Mouse (Mus musculus): ENCODE measurements around the gene Pak6. TPM values are rescaled to one million over a fixed set of nuclear protein-coding genes. Genes with fewer than 3 reads are reported as not detected.

Pak6 gene
- total RNA-seq, 2 experiments from 2014 or later: 92.1 to 103 TPM

GRCm38 (mm10) chr2:118663804-118664766 is 982 bp downstream of the Pak6 start:
- DNase-seq (ENCODE audit: low spot score in 2 of 2): peak in 1 of 2 experiments; percentile 56
- intact Hi-C loops (cut with DNase I): no loop called here

- no peak for DNase-seq (ENCODE audit: low spot score in 2 of 2)
- intact Hi-C loops (cut with DNase I): no loop called here
Observed at GRCm38 (mm10) chr2:118664975-118665516, 1.9 kb downstream of the Pak6 start.

GRCm38 (mm10) chr2:118665616-118666015 is 2.5 kb downstream of the Pak6 start:
- no peak for DNase-seq (ENCODE audit: low spot score in 2 of 2)
- intact Hi-C loops (cut with DNase I): no loop called here

DNA sequence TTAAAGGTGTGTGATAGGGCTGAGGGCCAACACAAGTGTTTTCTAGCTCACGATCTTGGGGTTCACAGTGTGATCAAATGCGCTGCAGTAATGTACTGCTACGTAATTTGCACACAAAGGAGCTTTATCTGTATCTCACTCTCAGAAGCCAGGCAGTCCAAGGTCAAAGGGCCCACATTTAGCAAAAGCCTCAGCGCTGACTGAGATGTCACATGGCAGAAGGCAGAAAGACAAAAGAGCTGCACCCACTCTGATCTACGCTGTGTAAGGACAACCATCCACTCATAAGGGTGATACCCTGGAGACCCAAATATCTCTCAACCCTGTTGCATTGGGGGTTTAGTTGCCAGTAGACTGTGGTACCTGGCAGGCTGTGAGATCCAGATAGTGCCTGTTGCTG is 4.1 kb downstream of the Pak6 start:
- no peak for DNase-seq (ENCODE audit: low spot score in 2 of 2)
- intact Hi-C loops (cut with DNase I): no loop called here

DNA sequence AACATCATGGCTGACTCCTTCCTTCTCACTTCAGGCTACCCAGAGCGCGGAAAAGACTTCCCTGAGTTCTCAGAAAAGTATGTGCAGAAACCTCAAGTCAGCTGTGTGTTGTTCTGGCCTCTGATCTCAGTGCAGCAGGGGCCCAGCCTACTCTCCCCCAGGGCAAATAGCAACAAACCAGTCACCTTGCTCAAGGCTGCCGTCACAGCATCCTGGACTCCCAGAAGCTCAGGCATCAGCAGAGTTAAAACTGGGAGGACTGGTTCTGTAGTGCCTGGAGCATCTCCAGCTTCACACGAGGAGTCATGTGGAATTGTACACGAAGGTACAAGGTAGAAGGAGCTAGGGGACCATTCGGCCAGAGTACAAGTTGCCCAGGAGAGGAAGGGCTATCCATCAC is 6.1 kb downstream of the Pak6 start:
- DNase-seq (ENCODE audit: low spot score in 2 of 2): no peak
- intact Hi-C loops (cut with DNase I): no loop called here

- no peak for DNase-seq (ENCODE audit: low spot score in 2 of 2)
- intact Hi-C loops (cut with DNase I): no loop called here
Observed at GRCm38 (mm10) chr2:118669785-118670184, 6.7 kb downstream of the Pak6 start.

DNA sequence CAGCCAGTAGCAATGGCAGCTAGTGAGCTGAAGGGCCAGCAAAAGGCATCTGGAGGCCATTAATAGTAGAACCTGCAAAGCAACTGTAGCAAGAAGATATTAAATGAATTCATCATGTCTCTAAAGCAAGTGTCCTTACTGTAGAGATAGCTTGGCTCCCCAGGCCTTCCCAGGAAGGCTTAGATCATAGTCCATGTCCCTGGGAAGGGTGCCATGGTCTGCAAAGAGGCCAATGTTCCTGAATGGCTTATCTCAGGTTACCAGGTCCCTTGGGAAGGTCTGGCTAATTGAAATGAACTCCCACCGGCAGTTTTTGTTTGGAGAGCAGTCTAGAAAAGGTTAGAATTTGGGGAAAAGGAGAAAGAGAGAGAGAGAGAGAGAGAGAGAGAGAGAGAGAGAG is 8.6 kb downstream of the Pak6 start:
- intact Hi-C loops (cut with DNase I): no loop called here
- DNase-seq (ENCODE audit: low spot score in 2 of 2): no peak

DNA sequence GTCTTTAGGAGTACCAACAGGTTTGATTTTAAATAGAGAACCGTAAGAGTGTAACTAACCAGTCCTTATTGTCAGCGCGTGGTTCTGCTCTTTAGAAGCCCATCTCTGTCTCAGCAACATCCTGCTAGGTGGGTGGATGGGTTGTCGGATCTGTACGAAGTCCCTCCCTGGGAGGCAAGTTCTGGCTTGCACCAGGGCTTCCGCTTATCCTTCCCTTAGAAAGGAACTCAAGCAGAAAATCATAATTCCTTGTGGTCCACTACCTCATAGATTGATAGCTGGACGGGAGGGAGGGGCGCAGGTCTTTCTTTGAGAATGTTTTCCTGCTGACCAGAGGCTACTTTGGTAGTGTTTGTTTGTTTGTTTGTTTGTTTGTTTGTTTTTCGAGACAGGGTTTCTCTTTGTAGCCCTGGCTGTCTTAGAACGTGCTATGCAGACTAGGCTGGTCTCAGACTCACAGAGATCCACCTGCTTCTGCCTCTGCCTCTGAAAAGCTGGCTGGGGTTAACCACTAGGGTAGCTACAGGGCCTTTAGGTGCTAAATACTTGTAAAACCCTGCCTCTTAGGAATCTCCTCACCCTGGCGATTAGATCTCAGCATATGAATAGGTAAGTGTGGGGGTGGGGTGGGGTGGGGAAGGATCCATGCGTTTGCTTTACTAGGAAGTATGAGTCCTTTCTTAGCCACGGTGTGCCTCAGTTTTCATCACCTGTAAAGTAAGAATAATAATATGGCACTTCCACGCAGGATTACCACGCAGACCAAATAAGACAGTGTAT is 10.8 kb downstream of the Pak6 start:
- intact Hi-C loops (cut with DNase I): no loop called here
- DNase-seq (ENCODE audit: low spot score in 2 of 2): no peak

- no peak for DNase-seq (ENCODE audit: low spot score in 2 of 2)
- intact Hi-C loops (cut with DNase I): no loop called here
Observed at GRCm38 (mm10) chr2:118674500-118674899, 11.4 kb downstream of the Pak6 start.

- no peak for DNase-seq (ENCODE audit: low spot score in 2 of 2)
- intact Hi-C loops (cut with DNase I): no loop called here
Observed at GRCm38 (mm10) chr2:118676839-118677741, 14.0 kb downstream of the Pak6 start.

GRCm38 (mm10) chr2:118677817-118678216 is 14.7 kb downstream of the Pak6 start:
- intact Hi-C loops (cut with DNase I): no loop called here
- no peak for DNase-seq (ENCODE audit: low spot score in 2 of 2)

DNA sequence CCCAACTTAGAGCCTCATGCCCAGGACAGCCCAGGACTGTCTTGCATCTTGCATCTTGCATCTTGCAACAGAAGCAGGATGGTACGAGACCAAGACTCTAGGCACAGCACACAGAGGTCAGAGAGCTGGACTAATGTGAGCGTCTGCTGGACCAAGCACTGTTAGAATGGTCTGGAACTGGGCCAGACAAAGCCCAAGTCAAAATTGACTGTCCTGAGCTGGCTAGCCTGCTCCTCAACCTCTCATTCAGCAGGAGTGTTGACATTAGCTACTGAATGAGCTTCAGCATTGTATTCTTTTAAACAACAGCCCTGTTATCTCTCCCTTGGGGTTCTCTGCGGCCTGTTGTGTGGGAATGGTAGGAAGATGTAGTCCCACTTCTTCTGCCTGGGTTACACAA is 16.5 kb downstream of the Pak6 start:
- intact Hi-C loops (cut with DNase I): no loop called here

DNA sequence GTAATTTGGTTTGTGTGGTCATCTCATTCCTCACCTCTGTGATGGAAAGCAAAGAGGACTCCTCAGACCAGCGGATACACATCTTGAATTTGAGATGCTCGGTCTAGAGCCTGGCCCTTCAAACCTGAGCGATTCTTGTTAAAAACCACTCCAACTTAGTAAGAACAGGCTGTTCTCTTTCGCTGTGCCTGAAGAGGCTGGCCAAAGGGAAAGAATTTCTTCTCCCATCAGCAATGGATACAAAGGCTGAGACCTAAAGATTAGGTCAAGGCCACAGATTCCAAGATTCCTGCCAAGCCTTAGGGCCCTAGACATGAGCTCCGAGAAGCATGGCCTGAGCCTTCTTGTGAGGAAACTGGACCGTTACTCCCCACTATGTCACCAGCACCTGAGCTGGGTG is 17.8 kb downstream of the Pak6 start:
- DNase-seq (ENCODE audit: low spot score in 2 of 2): no peak
- intact Hi-C loops (cut with DNase I): no loop called here

More for the DNA sequence above, 16.5 kb downstream of the Pak6 start:
- DNase-seq (ENCODE audit: low spot score in 2 of 2): no peak

- intact Hi-C loops (cut with DNase I): no loop called here
- no peak for DNase-seq (ENCODE audit: low spot score in 2 of 2)
Observed at GRCm38 (mm10) chr2:118682544-118683260, 19.6 kb downstream of the Pak6 start.

DNA sequence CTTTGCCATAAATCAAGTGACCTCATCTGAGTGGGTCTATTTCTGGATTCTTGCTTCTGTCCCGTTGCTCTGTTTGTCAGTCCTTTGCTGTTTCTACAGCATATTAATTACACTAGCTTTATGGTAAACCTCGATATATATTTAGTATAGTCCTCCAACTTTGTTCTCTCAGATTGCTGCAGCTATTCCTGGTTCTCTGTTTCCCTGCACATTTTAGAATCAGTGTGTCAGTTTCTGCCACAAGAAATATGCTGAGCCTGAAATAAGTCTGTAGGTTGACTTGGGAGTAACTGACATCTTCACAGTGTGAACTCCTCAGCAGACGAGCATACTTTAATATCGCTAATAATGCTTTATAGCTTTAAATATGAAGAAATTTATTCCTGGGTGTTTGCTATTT is 22.0 kb downstream of the Pak6 start:
- peak in 1 of 2 experiments; percentile 72 for DNase-seq (ENCODE audit: low spot score in 2 of 2)
- intact Hi-C loops (cut with DNase I): no loop called here

DNA sequence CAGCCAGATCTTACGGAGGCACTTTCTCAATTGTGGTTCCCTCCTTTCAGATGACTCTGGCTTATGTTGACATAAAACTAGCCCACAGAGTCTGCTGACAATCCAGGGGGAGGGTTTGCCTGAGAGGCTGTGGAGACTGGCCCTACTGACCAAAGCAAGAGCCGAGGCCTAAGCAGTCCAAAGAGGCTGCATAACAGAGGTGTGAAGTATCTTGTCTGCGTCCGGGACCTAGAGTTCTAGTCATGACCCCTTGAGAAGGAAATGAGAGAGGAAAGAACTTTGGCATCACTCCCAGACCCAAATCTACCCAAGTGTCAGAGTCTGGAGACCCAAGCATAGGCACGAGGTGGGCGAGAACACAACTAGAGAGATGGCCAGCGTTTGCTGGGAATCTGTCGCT is 23.6 kb downstream of the Pak6 start:
- DNase-seq (ENCODE audit: low spot score in 2 of 2): no peak
- intact Hi-C loops (cut with DNase I): no loop called here

DNA sequence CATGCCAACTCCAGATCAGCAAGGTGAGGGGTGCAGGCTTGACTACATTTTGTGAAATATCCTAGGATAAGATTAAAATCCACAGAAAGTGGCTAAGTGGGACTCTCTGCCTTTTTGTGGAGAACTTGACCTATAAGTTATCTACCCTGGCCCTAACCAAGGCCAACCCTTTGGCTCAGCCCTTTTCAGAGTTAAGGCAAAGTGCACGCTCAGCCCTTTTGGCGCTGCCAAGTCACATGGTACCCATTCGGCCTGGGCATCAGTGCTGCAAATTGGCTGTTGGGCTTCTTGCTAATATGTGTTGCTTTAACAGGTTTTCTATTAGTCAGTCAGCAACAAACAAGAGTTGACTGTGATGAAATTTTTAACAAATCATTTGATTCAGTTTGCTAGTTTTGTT is 24.7 kb downstream of the Pak6 start:
- intact Hi-C loops (cut with DNase I): no loop called here
- no peak for DNase-seq (ENCODE audit: low spot score in 2 of 2)

- intact Hi-C loops (cut with DNase I): no loop called here
- DNase-seq (ENCODE audit: low spot score in 2 of 2): no peak
Observed at GRCm38 (mm10) chr2:118689875-118690274, 26.8 kb downstream of the Pak6 start.
